Mouse (Mus musculus) embryonic facial prominence, embryonic 10.5 days (tissue): Measurements from ENCODE around the gene Hmcn1. TPM values are rescaled to one million over a fixed set of nuclear protein-coding genes. Genes with fewer than 3 reads are reported as not detected.
A peak's percentile ranks its signal among the peaks of the same experiment; 100 is the strongest.

ENCODE experiments used
- DNase-seq: peaks from one replicate; pipeline ENCODE4 v3.0.0-alpha.2; 2017; ENCODE audit warnings: low spot score
- H3K27ac ChIP-seq: fragments of 300-500 bp; sonication (generic); replicated peaks from 2 replicates; pipeline ENCODE4 v1.5.1; 2016; ENCODE audit warnings: mild to moderate bottlenecking
- H3K27me3 ChIP-seq: fragments of 300-500 bp; sonication (generic); replicated peaks from 2 replicates; pipeline ENCODE4 v1.6.1; 2016; ENCODE audit warnings: low read depth, mild to moderate bottlenecking; ENCODE audit not compliant: poor library complexity, severe bottlenecking
- H3K36me3 ChIP-seq: fragments of 300-500 bp; sonication (generic); replicated peaks from 2 replicates; pipeline ENCODE4 v1.6.1; 2016; ENCODE audit warnings: mild to moderate bottlenecking, moderate library complexity
- H3K4me1 ChIP-seq: fragments of 300-500 bp; sonication (generic); 2 replicates; pipeline ENCODE4 v1.6.1; 2016
- H3K4me3 ChIP-seq: fragments of 300-500 bp; sonication (generic); 2 replicates; pipeline ENCODE4 v1.5.1; 2016; ENCODE audit warnings: mild to moderate bottlenecking, moderate library complexity
- H3K9me3 ChIP-seq: fragments of 300-500 bp; sonication (generic); 2 replicates; pipeline ENCODE4 v1.6.1; 2016; ENCODE audit warnings: mild to moderate bottlenecking
- WGBS: fragments of 180-500 bp; shearing (Covaris S2); methylation state at CpG from one replicate; pipeline ENCODE4 v1.1.7; 2016; 5-methylcytosine and 5-hydroxymethylcytosine counted together
- polyA plus RNA-seq: library from polyadenylated mRNA; unstranded; fragments of >200 nt; fragmentation: Nextera tagmentation; extraction: Ambion mirVana; gene quantifications from 2 replicates; pipeline ENCODE4 v1.2.1, GENCODE M21; 2016

The Hmcn1 gene
- polyA plus RNA-seq, 1 experiment from 2014 or later, result 19.0 TPM

GRCm38 (mm10) chr1:151025049-151025773, 32.0 kb upstream of the Hmcn1 start:
- Histone ChIP-seq H3K27me3 (no peaks in the 10 kb centered on the region), H3K4me3 (no peak overlapping the region), H3K9me3 (no peaks in the 10 kb centered on the region), H3K36me3 (no peaks in the 10 kb centered on the region), H3K27ac (0 out of 2 replicates have a peak overlapping the region, but pooled peaks have one; percentile 8), H3K4me1 (no peaks in the 10 kb centered on the region)
- 78% methylated on average over 19 of the region's 19 CpGs for WGBS
- no peak for DNase-seq

GRCm38 (mm10) chr1:151019273-151019890, 26.1 kb upstream of the Hmcn1 start:
- H3K4me1 ChIP-seq, result no peaks in the 10 kb centered on the region
- DNase-seq, result no peak
- H3K9me3 ChIP-seq, result no peaks in the 10 kb centered on the region
- H3K4me3 ChIP-seq, result no peak overlapping the region
- H3K27ac ChIP-seq, result no peak overlapping the region
- 91% methylated on average over 2 of the region's 2 CpGs for WGBS
- H3K27me3 ChIP-seq, result no peaks in the 10 kb centered on the region
- H3K36me3 ChIP-seq, result no peaks in the 10 kb centered on the region

GRCm38 (mm10) chr1:151011056-151011455, 17.8 kb upstream of the Hmcn1 start:
- WGBS, result 31% methylated on average over 7 of the region's 7 CpGs

DNA sequence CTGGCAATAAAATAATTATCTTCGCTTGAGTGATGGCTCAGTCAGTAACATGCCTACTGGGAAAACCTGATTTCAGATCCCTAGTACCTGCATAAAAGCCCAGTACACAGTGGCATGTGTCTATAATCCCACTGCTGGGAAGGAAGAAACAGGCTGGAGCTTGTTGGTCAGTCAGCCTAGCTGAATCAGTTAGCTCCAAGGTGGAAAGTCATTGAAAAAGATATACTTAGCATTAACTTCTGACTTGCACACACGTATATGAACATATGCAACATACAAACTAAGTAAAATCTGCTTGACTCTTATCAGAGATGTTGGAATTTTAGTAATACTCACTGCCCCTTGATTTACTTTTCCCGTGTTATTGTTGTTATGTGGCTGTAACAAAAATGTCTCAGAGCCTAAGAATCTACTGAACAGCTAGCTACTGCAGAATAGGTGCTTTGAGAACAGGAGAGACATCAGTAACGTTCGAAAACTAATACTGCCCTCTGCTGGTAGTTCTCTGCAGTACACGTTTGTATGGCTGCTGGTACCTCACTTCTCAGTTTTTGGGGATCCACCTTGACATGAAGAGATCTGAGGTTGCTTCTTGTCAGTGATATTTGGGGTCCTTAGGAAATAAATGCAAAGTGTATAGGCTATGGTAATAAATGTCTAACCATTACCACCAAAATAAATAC, 16.0 kb upstream of the Hmcn1 start:
- peak; percentile 58 for DNase-seq
- Histone ChIP-seq H3K4me3 (no peak overlapping the region), H3K27ac (0 out of 2 replicates have a peak overlapping the region, but pooled peaks have one; percentile 10), H3K9me3 (no peaks in the 10 kb centered on the region), H3K36me3 (no peaks in the 10 kb centered on the region), H3K27me3 (no peaks in the 10 kb centered on the region), H3K4me1 (peaks cover 30% of the 10 kb centered on the region)
- WGBS, result 31% methylated on average over 6 of the region's 6 CpGs

More at GRCm38 (mm10) chr1:151011056-151011455, 17.8 kb upstream of the Hmcn1 start:
- Histone ChIP-seq H3K9me3 (no peaks in the 10 kb centered on the region), H3K4me3 (no peak overlapping the region), H3K27ac (no peak overlapping the region), H3K36me3 (no peaks in the 10 kb centered on the region), H3K4me1 (peaks cover 30% of the 10 kb centered on the region), H3K27me3 (no peaks in the 10 kb centered on the region)
- peak; percentile 82 for DNase-seq

DNA sequence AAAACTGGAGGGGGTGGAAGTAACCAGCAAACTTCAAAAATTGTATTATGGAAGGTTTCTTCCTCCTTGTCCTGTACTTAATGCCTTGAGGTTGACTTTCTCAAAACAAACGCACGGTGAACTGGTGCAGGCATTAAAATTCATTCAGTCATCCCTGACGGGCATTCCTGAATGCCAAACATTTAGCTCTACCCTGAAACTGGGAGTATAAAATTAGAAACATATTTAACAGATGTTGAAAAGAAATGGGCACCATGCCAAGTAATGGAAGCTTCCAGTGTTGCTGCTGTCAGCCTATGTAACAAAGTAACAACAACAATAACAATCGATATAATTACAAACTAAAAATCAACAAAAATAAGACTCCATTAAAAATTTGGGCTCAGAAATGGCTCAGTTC, 14.5 kb upstream of the Hmcn1 start:
- no peaks in the 10 kb centered on the region for H3K36me3 ChIP-seq
- H3K9me3 ChIP-seq, result no peaks in the 10 kb centered on the region
- DNase-seq, result no peak
- H3K27ac ChIP-seq, result no peak overlapping the region
- no peaks in the 10 kb centered on the region for H3K27me3 ChIP-seq
- H3K4me3 ChIP-seq, result no peak overlapping the region
- H3K4me1 ChIP-seq, result peaks cover 30% of the 10 kb centered on the region
- 52% methylated on average over 4 of the region's 4 CpGs for WGBS

GRCm38 (mm10) chr1:151004007-151004406, 10.8 kb upstream of the Hmcn1 start:
- Histone ChIP-seq H3K27me3 (no peaks in the 10 kb centered on the region), H3K4me1 (peaks cover 38% of the 10 kb centered on the region), H3K9me3 (no peaks in the 10 kb centered on the region), H3K27ac (no peak overlapping the region), H3K4me3 (no peak overlapping the region), H3K36me3 (no peaks in the 10 kb centered on the region)
- no peak for DNase-seq
- WGBS, result 85% methylated on average over 5 of the region's 5 CpGs

DNA sequence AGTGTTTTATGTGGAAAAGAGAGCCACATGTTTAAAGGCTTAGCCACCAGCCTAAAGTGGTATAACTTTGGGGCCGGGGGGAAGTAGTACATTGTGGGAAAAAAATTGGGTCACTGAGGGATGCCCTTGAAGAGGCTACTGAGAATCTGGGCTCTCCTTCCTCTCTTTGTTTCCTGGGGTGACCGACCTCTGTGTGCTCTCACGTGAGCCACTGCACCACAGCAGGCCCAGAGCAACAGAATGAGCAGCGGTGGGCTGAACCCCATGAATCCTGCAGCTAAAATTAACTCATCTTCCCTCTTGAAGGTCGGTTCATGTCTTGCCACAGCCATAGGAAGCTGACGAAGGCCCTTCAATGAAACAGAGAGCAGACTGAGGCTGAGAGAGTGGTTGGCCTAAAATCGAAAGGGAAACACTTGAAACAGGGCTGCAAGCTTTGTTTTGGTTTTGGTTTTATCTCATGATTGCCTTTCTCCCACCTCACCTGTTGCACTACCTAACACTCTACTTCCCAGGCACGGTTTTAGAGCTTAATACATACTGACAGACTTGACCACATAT, 8.7 kb upstream of the Hmcn1 start:
- H3K9me3 ChIP-seq, result no peaks in the 10 kb centered on the region
- no peak overlapping the region for H3K4me3 ChIP-seq
- peaks cover 19% of the 10 kb centered on the region for H3K4me1 ChIP-seq
- no peaks in the 10 kb centered on the region for H3K27me3 ChIP-seq
- H3K36me3 ChIP-seq, result no peaks in the 10 kb centered on the region
- DNase-seq, result no peak
- H3K27ac ChIP-seq, result 0 out of 2 replicates have a peak overlapping the region, but pooled peaks have one; percentile 31
- 73% methylated on average over 8 of the region's 8 CpGs for WGBS

GRCm38 (mm10) chr1:151000714-151001113, 7.5 kb upstream of the Hmcn1 start:
- DNase-seq, result no peak
- WGBS, result 66% methylated on average over 13 of the region's 13 CpGs
- Histone ChIP-seq H3K27ac (no peak overlapping the region), H3K27me3 (no peaks in the 10 kb centered on the region), H3K4me1 (peaks cover 15% of the 10 kb centered on the region), H3K4me3 (no peak overlapping the region), H3K9me3 (peaks cover 6% of the 10 kb centered on the region; the same call in 1 of the 2 replicates), H3K36me3 (no peaks in the 10 kb centered on the region)

GRCm38 (mm10) chr1:150994612-150995011, 1.4 kb upstream of the Hmcn1 start:
- 58% methylated on average over 2 of the region's 2 CpGs for WGBS
- H3K27ac ChIP-seq, result no peak overlapping the region
- H3K9me3 ChIP-seq, result peaks cover 6% of the 10 kb centered on the region; the same call in 1 of the 2 replicates
- no peak for DNase-seq
- H3K27me3 ChIP-seq, result no peaks in the 10 kb centered on the region
- no peaks in the 10 kb centered on the region for H3K36me3 ChIP-seq
- H3K4me3 ChIP-seq, result no peak overlapping the region
- H3K4me1 ChIP-seq, result peaks cover 46% of the 10 kb centered on the region

DNA sequence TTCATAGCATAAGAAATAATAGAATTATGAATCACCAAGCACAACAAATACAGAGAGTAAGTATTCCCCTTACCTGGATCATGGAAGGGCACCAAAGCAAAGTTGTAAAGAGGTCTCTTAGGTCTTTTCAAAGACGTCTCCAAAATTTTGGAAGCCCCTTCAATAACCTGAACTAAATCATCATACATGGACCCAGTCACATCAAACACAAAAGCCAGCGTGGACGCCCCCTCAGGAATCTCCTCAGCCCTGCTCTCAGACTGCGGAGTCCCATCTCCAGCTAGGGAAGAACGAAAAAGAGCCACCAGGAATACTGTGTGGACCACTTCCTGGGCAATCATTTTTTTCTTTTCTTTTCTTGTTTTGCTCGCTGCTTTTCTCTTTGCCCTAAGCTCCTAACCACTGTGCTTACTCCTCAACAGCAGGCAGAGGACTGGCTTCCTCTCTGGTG, 499 bp downstream of the Hmcn1 start:
- H3K27ac ChIP-seq, result peak overlapping the region; percentile 96
- DNase-seq, result no peak
- peaks cover 6% of the 10 kb centered on the region; the same call in 1 of the 2 replicates for H3K9me3 ChIP-seq
- H3K4me1 ChIP-seq, result peaks cover 49% of the 10 kb centered on the region
- WGBS, result 0% methylated on average over 6 of the region's 6 CpGs
- H3K4me3 ChIP-seq, result peak overlapping the region; percentile 81
- H3K27me3 ChIP-seq, result no peaks in the 10 kb centered on the region
- H3K36me3 ChIP-seq, result no peaks in the 10 kb centered on the region; the same call in 1 of the 2 replicates

DNA sequence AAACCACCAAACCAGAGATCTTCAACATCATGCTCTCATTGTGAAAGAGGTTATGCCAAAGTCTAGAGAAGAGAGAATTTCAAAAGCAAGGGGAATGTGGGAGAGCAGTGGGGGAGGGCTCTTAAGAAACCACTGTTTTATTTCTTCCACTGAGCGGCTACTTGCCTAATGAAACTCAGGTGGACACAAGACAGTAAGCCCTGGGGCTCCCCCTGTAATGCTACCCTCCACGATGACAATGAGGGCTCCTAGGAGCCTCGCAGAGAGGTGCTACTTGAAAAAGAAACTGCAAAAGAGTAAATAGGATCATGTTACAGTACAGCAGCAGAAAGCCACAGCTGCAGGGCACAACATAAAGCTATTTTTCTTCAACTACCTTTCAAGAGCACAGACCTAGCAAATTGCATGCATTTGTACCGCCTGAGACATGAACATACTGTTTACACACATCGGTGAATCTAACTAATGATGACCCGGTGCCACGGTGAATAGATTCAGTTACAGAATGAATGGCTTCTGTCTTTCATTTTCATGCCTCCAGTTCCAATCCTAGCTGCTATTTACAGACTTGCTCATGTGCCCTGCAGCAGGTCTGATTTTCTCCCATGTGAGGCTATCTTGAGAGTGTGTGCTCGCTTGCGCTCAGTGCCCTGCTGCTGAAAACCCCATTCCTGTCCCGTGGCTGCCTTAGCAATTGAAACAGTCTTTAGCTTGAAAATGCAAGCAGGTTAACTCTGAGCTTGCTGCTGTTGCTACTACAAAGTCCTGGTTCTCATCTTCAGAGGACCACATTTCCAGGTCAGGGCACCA, 1.3 kb downstream of the Hmcn1 start:
- Histone ChIP-seq H3K36me3 (no peaks in the 10 kb centered on the region; the same call in 1 of the 2 replicates), H3K27ac (peak overlapping the region; percentile 96), H3K9me3 (peaks cover 6% of the 10 kb centered on the region; the same call in 1 of the 2 replicates), H3K27me3 (no peaks in the 10 kb centered on the region), H3K4me1 (peaks cover 49% of the 10 kb centered on the region), H3K4me3 (peak overlapping the region; percentile 81)
- 3% methylated on average over 10 of the region's 10 CpGs for WGBS
- DNase-seq, result peak; percentile 77
